Mouse (Mus musculus): ENCODE measurements at regions not wholly inside any gene's neighbourhood (a gene's known extent, or its start where the extent isn't known, plus 50 kb on each side); places are given as distances from the start of the nearest gene placed in this dataset.
A peak's percentile ranks its signal among the peaks of the same experiment; 100 is the strongest.

- no peak for TF ChIP-seq CTCF (IDR thresholded peaks at IDR 0.05; ENCODE audit: low read depth)
- Histone ChIP-seq H3K9ac (replicated peaks; ENCODE audit: low read length) (no peak overlapping the region), H3K9me3 (ENCODE audit: low read length) (no peaks in the 10 kb centered on the region), H3K4me3 (ENCODE audit: low read length) (no peak overlapping the region), H3K27ac (no peak overlapping the region), H3K4me2 (ENCODE audit: low read depth, low read length) (no peak overlapping the region), H3K27me3 (ENCODE audit: insufficient read depth, low read length) (no peaks in the 10 kb centered on the region), H3K36me3 (ENCODE audit: insufficient read depth, low read length) (no peaks in the 10 kb centered on the region), H3K4me1 (ENCODE audit: insufficient read depth, low read length) (no peaks in the 10 kb centered on the region)
- DNase-seq (ENCODE audit: low spot score) (no peak), ATAC-seq (no peak)
- 72% methylated on average over 4 of the region's 4 CpGs for WGBS
Observed at GRCm38 (mm10) chr5:119758880-119759279, 73.6 kb upstream of the Tbx5 start.

GRCm38 (mm10) chr5:119762102-119762501 is 70.4 kb upstream of the Tbx5 start:
- Histone ChIP-seq H3K27me3 (ENCODE audit: insufficient read depth, low read length) (no peaks in the 10 kb centered on the region), H3K9me3 (ENCODE audit: low read length) (no peaks in the 10 kb centered on the region), H3K4me3 (ENCODE audit: low read length) (no peak overlapping the region), H3K36me3 (ENCODE audit: insufficient read depth, low read length) (no peaks in the 10 kb centered on the region), H3K27ac (no peak overlapping the region), H3K4me2 (ENCODE audit: low read depth, low read length) (no peak overlapping the region), H3K9ac (replicated peaks; ENCODE audit: low read length) (no peak overlapping the region), H3K4me1 (ENCODE audit: insufficient read depth, low read length) (no peaks in the 10 kb centered on the region)
- DNase-seq (ENCODE audit: low spot score): no peak
- ATAC-seq: no peak
- peak; percentile 48 for TF ChIP-seq CTCF (IDR thresholded peaks at IDR 0.05; ENCODE audit: low read depth)
- 75% methylated on average over 4 of the region's 4 CpGs for WGBS

- ATAC-seq (no peak), DNase-seq (ENCODE audit: low spot score) (no peak)
- 39% methylated on average over 7 of the region's 7 CpGs for WGBS
- no peak for TF ChIP-seq CTCF (IDR thresholded peaks at IDR 0.05; ENCODE audit: low read depth)
- Histone ChIP-seq H3K9me3 (ENCODE audit: low read length) (no peaks in the 10 kb centered on the region), H3K4me3 (ENCODE audit: low read length) (no peak overlapping the region), H3K27ac (no peak overlapping the region), H3K4me1 (ENCODE audit: insufficient read depth, low read length) (no peaks in the 10 kb centered on the region), H3K4me2 (ENCODE audit: low read depth, low read length) (no peak overlapping the region), H3K36me3 (ENCODE audit: insufficient read depth, low read length) (no peaks in the 10 kb centered on the region), H3K9ac (replicated peaks; ENCODE audit: low read length) (no peak overlapping the region), H3K27me3 (ENCODE audit: insufficient read depth, low read length) (no peaks in the 10 kb centered on the region)
Observed at GRCm38 (mm10) chr5:119763337-119763736, 69.1 kb upstream of the Tbx5 start.

GRCm38 (mm10) chr5:119766372-119766771 is 66.1 kb upstream of the Tbx5 start:
- no peak for DNase-seq (ENCODE audit: low spot score)
- Histone ChIP-seq H3K27ac (no peak overlapping the region), H3K4me1 (ENCODE audit: insufficient read depth, low read length) (no peaks in the 10 kb centered on the region), H3K27me3 (ENCODE audit: insufficient read depth, low read length) (no peaks in the 10 kb centered on the region), H3K9me3 (ENCODE audit: low read length) (no peaks in the 10 kb centered on the region), H3K9ac (replicated peaks; ENCODE audit: low read length) (no peak overlapping the region), H3K4me3 (ENCODE audit: low read length) (no peak overlapping the region), H3K36me3 (ENCODE audit: insufficient read depth, low read length) (no peaks in the 10 kb centered on the region), H3K4me2 (ENCODE audit: low read depth, low read length) (no peak overlapping the region)
- TF ChIP-seq CTCF (IDR thresholded peaks at IDR 0.05; ENCODE audit: low read depth): no peak
- no peak for ATAC-seq
- 51% methylated on average over 13 of the region's 13 CpGs for WGBS

- H3K27ac ChIP-seq: no peak overlapping the region
- no peak overlapping the region for H3K4me2 ChIP-seq (ENCODE audit: low read depth, low read length)
- no peak overlapping the region for H3K9ac ChIP-seq (replicated peaks; ENCODE audit: low read length)
- no peaks in the 10 kb centered on the region for H3K4me1 ChIP-seq (ENCODE audit: insufficient read depth, low read length)
- no peaks in the 10 kb centered on the region for H3K9me3 ChIP-seq (ENCODE audit: low read length)
- no peaks in the 10 kb centered on the region for H3K36me3 ChIP-seq (ENCODE audit: insufficient read depth, low read length)
- TF ChIP-seq CTCF (IDR thresholded peaks at IDR 0.05; ENCODE audit: low read depth): no peak
- no peak for DNase-seq (ENCODE audit: low spot score)
- H3K27me3 ChIP-seq (ENCODE audit: insufficient read depth, low read length): no peaks in the 10 kb centered on the region
- 75% methylated on average over 2 of the region's 2 CpGs for WGBS
- no peak for ATAC-seq
- H3K4me3 ChIP-seq (ENCODE audit: low read length): no peak overlapping the region
Observed at GRCm38 (mm10) chr5:119770951-119771350, 61.5 kb upstream of the Tbx5 start.

GRCm38 (mm10) chr5:119776106-119776887 is 56.2 kb upstream of the Tbx5 start:
- Histone ChIP-seq H3K4me2 (ENCODE audit: low read depth, low read length) (no peak overlapping the region), H3K9ac (replicated peaks; ENCODE audit: low read length) (no peak overlapping the region), H3K36me3 (ENCODE audit: insufficient read depth, low read length) (no peaks in the 10 kb centered on the region), H3K27ac (no peak overlapping the region), H3K4me3 (ENCODE audit: low read length) (no peak overlapping the region), H3K27me3 (ENCODE audit: insufficient read depth, low read length) (no peaks in the 10 kb centered on the region), H3K9me3 (ENCODE audit: low read length) (no peaks in the 10 kb centered on the region), H3K4me1 (ENCODE audit: insufficient read depth, low read length) (no peaks in the 10 kb centered on the region)
- ATAC-seq: no peak
- DNase-seq (ENCODE audit: low spot score): no peak
- no peak for TF ChIP-seq CTCF (IDR thresholded peaks at IDR 0.05; ENCODE audit: low read depth)
- 72% methylated on average over 9 of the region's 9 CpGs for WGBS

- no peaks in the 10 kb centered on the region for H3K36me3 ChIP-seq (ENCODE audit: insufficient read depth, low read length)
- DNase-seq (ENCODE audit: low spot score): peak; percentile 84
- no peak for ATAC-seq
- H3K4me2 ChIP-seq (ENCODE audit: low read depth, low read length): no peak overlapping the region
- H3K4me3 ChIP-seq (ENCODE audit: low read length): no peak overlapping the region
- no peak overlapping the region for H3K27ac ChIP-seq
- 24% methylated on average over 2 of the region's 2 CpGs for WGBS
- H3K9me3 ChIP-seq (ENCODE audit: low read length): no peaks in the 10 kb centered on the region
- TF ChIP-seq CTCF (IDR thresholded peaks at IDR 0.05; ENCODE audit: low read depth): peak; percentile 79
- H3K4me1 ChIP-seq (ENCODE audit: insufficient read depth, low read length): no peaks in the 10 kb centered on the region
- H3K9ac ChIP-seq (replicated peaks; ENCODE audit: low read length): no peak overlapping the region
- no peaks in the 10 kb centered on the region for H3K27me3 ChIP-seq (ENCODE audit: insufficient read depth, low read length)
Observed at GRCm38 (mm10) chr5:119777836-119778235, 54.6 kb upstream of the Tbx5 start.
